Mouse (Mus musculus) hindbrain, embryonic 14.5 days (tissue): ENCODE measurements around the gene Sap30bp. TPM values are rescaled to one million over a fixed set of nuclear protein-coding genes. Genes with fewer than 3 reads are reported as not detected.

Experiments used
- ATAC-seq: fragments of 200-750 bp; cut with Nextera tagmentation; 2 replicates; pipeline ENCODE4 v1.8.0; 2017; ENCODE audit warnings: moderate number of reproducible peaks, mild to moderate bottlenecking, moderate TSS enrichment, moderate library complexity; ENCODE audit not compliant: low FRiP score
- DNase-seq: peaks from one replicate; pipeline ENCODE4 v3.0.0-alpha.2; 2015; ENCODE audit warnings: low spot score
- H3K27ac ChIP-seq: fragments of 300-500 bp; sonication (generic); 2 replicates; pipeline ENCODE4 v1.5.1; 2014; ENCODE audit warnings: mild to moderate bottlenecking, moderate library complexity
- H3K27me3 ChIP-seq: fragments of 300-500 bp; sonication (generic); 2 replicates; pipeline ENCODE4 v1.6.1; 2014; ENCODE audit warnings: mild to moderate bottlenecking, low read length, mixed read lengths; ENCODE audit not compliant: control insufficient read depth, insufficient read depth
- H3K36me3 ChIP-seq: fragments of 300-500 bp; sonication (generic); replicated peaks from 2 replicates; pipeline ENCODE4 v1.6.1; 2014; ENCODE audit not compliant: control insufficient read depth, insufficient read depth
- H3K4me1 ChIP-seq: fragments of 300-500 bp; sonication (generic); replicated peaks from 2 replicates; pipeline ENCODE4 v1.6.1; 2014; ENCODE audit warnings: antibody characterized with exemption, low read length, mixed read lengths; ENCODE audit not compliant: control insufficient read depth, insufficient read depth
- H3K4me2 ChIP-seq: fragments of 300-500 bp; sonication (generic); replicated peaks from 2 replicates; pipeline ENCODE4 v1.6.1; 2014; ENCODE audit warnings: mild to moderate bottlenecking, moderate library complexity
- H3K4me3 ChIP-seq: fragments of 300-500 bp; sonication (generic); replicated peaks from 2 replicates; pipeline ENCODE4 v1.5.1; 2014; ENCODE audit warnings: mild to moderate bottlenecking, low read length
- H3K9ac ChIP-seq: fragments of 300-500 bp; sonication (generic); 2 replicates; pipeline ENCODE4 v1.6.1; 2014
- H3K9me3 ChIP-seq: fragments of 300-500 bp; sonication (generic); 2 replicates; pipeline ENCODE4 v1.6.1; 2016; ENCODE audit warnings: low read length; ENCODE audit not compliant: control insufficient read depth
- WGBS: fragments of 180-500 bp; shearing (Covaris S2); extraction: QIAGEN DNeasy Blood & Tissue Kit; methylation state at CpG from one replicate; pipeline ENCODE4 v1.1.7; 2014; 5-methylcytosine and 5-hydroxymethylcytosine counted together
- polyA plus RNA-seq: library from polyadenylated mRNA; unstranded; fragments of >200 nt; fragmentation: Nextera tagmentation; extraction: Ambion mirVana; gene quantifications from 2 replicates; pipeline ENCODE4 v1.2.1, GENCODE M21; 2014

The Sap30bp gene
- polyA plus RNA-seq, 1 experiment from 2014 or later = 40.5 TPM

- no peak overlapping the region for H3K27ac ChIP-seq
- no peaks in the 10 kb centered on the region for H3K27me3 ChIP-seq
- H3K9ac ChIP-seq = no peak overlapping the region
- no peak overlapping the region for H3K4me2 ChIP-seq
- peaks cover 27% of the 10 kb centered on the region for H3K36me3 ChIP-seq
- ATAC-seq (no peak), DNase-seq (no peak)
- H3K4me1 ChIP-seq = no peaks in the 10 kb centered on the region; the same call in 1 of the 2 replicates
- no peaks in the 10 kb centered on the region for H3K9me3 ChIP-seq
- no peak overlapping the region for H3K4me3 ChIP-seq
- WGBS = 92% methylated on average over 7 of the region's 7 CpGs
Measured at GRCm38 (mm10) chr11:115898446-115898845, 34.6 kb upstream of the Sap30bp start.

- H3K9me3 ChIP-seq = no peaks in the 10 kb centered on the region
- DNase-seq (no peak), ATAC-seq (no peak)
- no peak overlapping the region for H3K27ac ChIP-seq
- H3K36me3 ChIP-seq = peaks cover 27% of the 10 kb centered on the region
- H3K4me2 ChIP-seq = no peak overlapping the region
- WGBS = 6% methylated on average over 4 of the region's 4 CpGs
- H3K9ac ChIP-seq = no peak overlapping the region
- H3K4me3 ChIP-seq = no peak overlapping the region
- H3K4me1 ChIP-seq = no peaks in the 10 kb centered on the region; the same call in 1 of the 2 replicates
- H3K27me3 ChIP-seq = no peaks in the 10 kb centered on the region
Measured at GRCm38 (mm10) chr11:115898886-115899285, 34.2 kb upstream of the Sap30bp start.

- WGBS = 28% methylated on average over 16 of the region's 16 CpGs
- H3K4me3 ChIP-seq = no peak within 1 kb of the TSS
Measured at GRCm38 (mm10) chr11:115899486-115900266, 33.4 kb upstream of the Sap30bp start, which contains the start of gene Smim5. Gene Smim5, plus strand, starts transcription at chr11:115899966.

GRCm38 (mm10) chr11:115900561-115901337 is 32.3 kb upstream of the Sap30bp start:
- no peaks in the 10 kb centered on the region for H3K9me3 ChIP-seq
- H3K4me3 ChIP-seq = no peak overlapping the region
- H3K4me1 ChIP-seq = no peaks in the 10 kb centered on the region; the same call in 1 of the 2 replicates
- WGBS = 77% methylated on average over 8 of the region's 8 CpGs
- no peaks in the 10 kb centered on the region for H3K27me3 ChIP-seq
- no peak overlapping the region for H3K9ac ChIP-seq
- peaks cover 22% of the 10 kb centered on the region; the same call in 1 of the 2 replicates for H3K36me3 ChIP-seq
- H3K27ac ChIP-seq = no peak overlapping the region
- H3K4me2 ChIP-seq = no peak overlapping the region
- DNase-seq = no peak
- no peak for ATAC-seq

More at GRCm38 (mm10) chr11:115899486-115900266, 33.4 kb upstream of the Sap30bp start, which contains the start of gene Smim5:
- no peaks in the 10 kb centered on the region for H3K27me3 ChIP-seq
- H3K9ac ChIP-seq = peak within 1 kb of the TSS; percentile 8; the same call in 1 of the 2 replicates
- DNase-seq (peak; percentile 32), ATAC-seq (no peak)
- H3K9me3 ChIP-seq = no peaks in the 10 kb centered on the region
- H3K36me3 ChIP-seq = peaks cover 31% of the 10 kb centered on the region
- no peaks in the 10 kb centered on the region; the same call in 1 of the 2 replicates for H3K4me1 ChIP-seq
- no peak within 1 kb of the TSS for H3K4me2 ChIP-seq
- H3K27ac ChIP-seq = no peak within 1 kb of the TSS

GRCm38 (mm10) chr11:115901338-115902161 is 31.5 kb upstream of the Sap30bp start:
- no peak overlapping the region for H3K4me2 ChIP-seq
- 88% methylated on average over 9 of the region's 9 CpGs for WGBS
- peaks cover 15% of the 10 kb centered on the region; the same call in 1 of the 2 replicates for H3K36me3 ChIP-seq

DNA sequence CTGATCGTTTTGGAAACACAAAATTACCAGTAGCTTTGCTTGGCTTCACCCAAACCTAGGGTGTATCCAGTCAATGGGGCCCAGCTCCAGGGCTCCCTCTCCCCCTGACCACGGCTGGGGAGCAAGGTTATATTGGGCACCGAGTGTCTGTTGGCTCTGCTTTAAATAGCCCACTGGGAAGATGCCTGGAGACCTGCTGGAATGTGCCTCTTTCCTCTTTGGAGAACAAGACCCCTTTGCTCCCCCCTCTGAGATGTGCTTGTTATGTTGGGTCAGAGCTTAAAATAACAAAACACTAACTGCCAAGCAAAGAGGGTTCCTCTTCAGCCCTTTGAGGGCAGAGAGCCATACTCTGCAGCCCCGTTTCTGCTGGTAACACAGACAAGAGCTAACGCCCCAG is 30.9 kb upstream of the Sap30bp start:
- H3K4me3 ChIP-seq = no peak overlapping the region
- no peak overlapping the region for H3K9ac ChIP-seq
- 82% methylated on average over 5 of the region's 5 CpGs for WGBS

More at GRCm38 (mm10) chr11:115901338-115902161, 31.5 kb upstream of the Sap30bp start:
- no peak overlapping the region for H3K4me3 ChIP-seq
- no peaks in the 10 kb centered on the region; the same call in 1 of the 2 replicates for H3K4me1 ChIP-seq
- DNase-seq = no peak
- no peaks in the 10 kb centered on the region for H3K9me3 ChIP-seq
- H3K27me3 ChIP-seq = no peaks in the 10 kb centered on the region
- H3K27ac ChIP-seq = no peak overlapping the region
- ATAC-seq = no peak
- no peak overlapping the region for H3K9ac ChIP-seq

DNA sequence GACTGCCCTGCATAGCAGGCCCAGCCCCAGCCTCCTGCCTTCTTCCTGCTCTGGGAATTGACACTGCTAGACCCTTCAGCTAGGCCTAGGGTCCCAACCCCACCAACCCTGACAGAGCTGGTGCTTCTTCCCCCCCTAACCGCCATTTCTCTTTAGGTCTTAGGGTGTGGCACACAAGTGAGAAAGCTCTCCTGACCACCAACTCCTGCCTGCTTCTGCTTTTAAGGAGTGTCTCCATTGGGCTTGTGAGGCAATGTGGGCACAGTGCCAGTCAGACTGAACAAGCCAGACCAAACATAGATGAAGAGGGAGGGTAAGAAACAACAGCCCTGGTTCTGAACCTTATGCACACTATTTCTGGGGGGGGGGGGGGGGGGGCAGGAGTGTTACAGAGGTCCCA is 30.3 kb upstream of the Sap30bp start:
- Histone ChIP-seq H3K27me3 (no peaks in the 10 kb centered on the region), H3K27ac (no peak overlapping the region), H3K4me2 (no peak overlapping the region), H3K9ac (no peak overlapping the region), H3K36me3 (0 out of 2 replicates have a peak, but pooled peaks cover 8% of the 10 kb centered on the region), H3K4me1 (no peaks in the 10 kb centered on the region; the same call in 1 of the 2 replicates), H3K9me3 (no peaks in the 10 kb centered on the region), H3K4me3 (no peak overlapping the region)
- WGBS = 87% methylated on average over 1 of the region's 1 CpGs
- DNase-seq (no peak), ATAC-seq (no peak)

More for the DNA sequence above, 30.9 kb upstream of the Sap30bp start:
- ATAC-seq = no peak
- Histone ChIP-seq H3K36me3 (peaks cover 9% of the 10 kb centered on the region; the same call in 1 of the 2 replicates), H3K27ac (no peak overlapping the region), H3K4me2 (no peak overlapping the region), H3K27me3 (no peaks in the 10 kb centered on the region), H3K4me1 (no peaks in the 10 kb centered on the region; the same call in 1 of the 2 replicates), H3K9me3 (no peaks in the 10 kb centered on the region)
- no peak for DNase-seq

DNA sequence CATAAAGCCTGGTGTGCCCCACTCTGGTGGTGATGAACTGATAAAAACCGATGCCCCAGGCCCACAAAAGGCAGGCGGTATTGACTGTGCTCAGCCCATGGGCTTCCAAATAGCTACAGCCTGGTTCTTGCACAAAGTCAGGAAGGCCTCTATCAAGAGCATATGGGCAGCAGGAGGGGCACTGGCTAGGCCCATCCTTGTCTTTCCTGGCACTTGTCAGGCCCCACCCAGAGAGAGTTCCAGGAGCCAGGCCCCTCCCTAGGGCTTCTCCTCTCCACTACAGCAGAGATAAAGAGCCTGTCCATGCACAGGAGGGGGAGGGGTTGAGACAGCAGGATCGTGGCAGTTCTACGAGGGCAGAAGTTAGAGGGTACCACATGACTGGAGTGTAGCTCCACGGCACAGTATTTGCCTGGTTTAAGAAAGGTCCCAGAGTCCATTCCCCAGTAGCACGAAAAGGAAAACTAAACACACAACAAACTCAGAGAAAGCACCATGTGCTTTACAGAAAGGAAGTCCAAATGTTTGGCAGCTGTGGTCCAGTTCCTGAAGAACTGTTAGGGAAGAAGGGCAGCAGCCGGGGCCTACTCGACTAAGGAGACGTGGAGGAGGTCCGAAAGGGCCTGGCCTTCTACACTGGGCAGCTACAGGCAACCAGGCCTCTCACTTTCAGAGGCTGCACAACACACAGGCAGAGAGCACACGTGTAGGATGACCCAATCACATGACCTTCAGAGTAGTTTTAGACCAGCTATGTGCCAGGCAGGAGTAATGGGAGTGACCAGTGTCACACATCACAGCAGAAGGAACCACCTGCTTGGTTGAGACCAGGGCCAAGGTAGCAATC is 29.5 kb upstream of the Sap30bp start:
- WGBS = 75% methylated on average over 11 of the region's 11 CpGs
- Histone ChIP-seq H3K4me2 (no peak overlapping the region), H3K4me3 (no peak overlapping the region), H3K9ac (no peak overlapping the region), H3K27me3 (no peaks in the 10 kb centered on the region), H3K4me1 (no peaks in the 10 kb centered on the region; the same call in 1 of the 2 replicates), H3K36me3 (0 out of 2 replicates have a peak, but pooled peaks cover 8% of the 10 kb centered on the region), H3K27ac (no peak overlapping the region), H3K9me3 (no peaks in the 10 kb centered on the region)
- DNase-seq (no peak), ATAC-seq (no peak)
